Mouse (Mus musculus) ZHBTc4 (cell line): ENCODE measurements around the gene Lsm10.
A peak's percentile ranks its signal among the peaks of the same experiment; 100 is the strongest.

Source experiments
- DNase-seq: peaks from one replicate; pipeline ENCODE4 v3.0.0-alpha.2; 2011; ENCODE audit warnings: low read depth, low spot score

Lsm10 gene

DNA sequence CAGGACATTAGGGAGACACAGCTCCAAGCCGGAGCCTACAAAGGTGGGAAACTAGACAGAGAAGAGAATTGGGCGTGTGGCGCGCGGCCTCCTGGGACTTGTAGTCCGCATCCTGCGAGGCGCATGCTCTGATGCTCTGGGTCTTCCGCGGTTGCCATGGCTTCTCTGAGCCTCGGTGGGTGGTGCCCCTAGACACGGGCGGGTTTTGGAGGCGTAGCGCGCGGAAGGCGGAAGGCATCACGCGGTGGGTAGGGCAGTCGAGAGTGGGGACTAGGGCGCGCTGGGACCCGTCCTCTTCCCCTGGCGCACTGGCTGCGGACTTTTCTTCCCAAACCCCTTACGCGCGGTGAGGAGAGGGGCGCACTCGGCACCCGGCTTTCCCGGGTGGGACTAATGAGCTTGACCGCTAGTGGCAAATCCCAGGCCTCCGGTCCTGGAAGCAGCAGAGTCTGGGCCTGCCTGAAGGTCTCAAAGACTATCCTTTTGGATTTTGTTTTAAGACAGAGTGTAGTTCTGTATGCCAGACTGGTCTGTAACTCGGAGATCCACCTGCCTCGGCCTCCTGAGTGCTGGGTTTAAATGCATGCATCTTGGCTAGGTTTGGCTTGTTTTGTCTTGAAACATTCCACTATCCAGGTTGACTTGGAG is at the start of gene Lsm10:
Gene Lsm10, plus strand, starts transcription at position 160 of the 648 bp plus-strand sequence.
- DNase-seq: peak; percentile 99

DNA sequence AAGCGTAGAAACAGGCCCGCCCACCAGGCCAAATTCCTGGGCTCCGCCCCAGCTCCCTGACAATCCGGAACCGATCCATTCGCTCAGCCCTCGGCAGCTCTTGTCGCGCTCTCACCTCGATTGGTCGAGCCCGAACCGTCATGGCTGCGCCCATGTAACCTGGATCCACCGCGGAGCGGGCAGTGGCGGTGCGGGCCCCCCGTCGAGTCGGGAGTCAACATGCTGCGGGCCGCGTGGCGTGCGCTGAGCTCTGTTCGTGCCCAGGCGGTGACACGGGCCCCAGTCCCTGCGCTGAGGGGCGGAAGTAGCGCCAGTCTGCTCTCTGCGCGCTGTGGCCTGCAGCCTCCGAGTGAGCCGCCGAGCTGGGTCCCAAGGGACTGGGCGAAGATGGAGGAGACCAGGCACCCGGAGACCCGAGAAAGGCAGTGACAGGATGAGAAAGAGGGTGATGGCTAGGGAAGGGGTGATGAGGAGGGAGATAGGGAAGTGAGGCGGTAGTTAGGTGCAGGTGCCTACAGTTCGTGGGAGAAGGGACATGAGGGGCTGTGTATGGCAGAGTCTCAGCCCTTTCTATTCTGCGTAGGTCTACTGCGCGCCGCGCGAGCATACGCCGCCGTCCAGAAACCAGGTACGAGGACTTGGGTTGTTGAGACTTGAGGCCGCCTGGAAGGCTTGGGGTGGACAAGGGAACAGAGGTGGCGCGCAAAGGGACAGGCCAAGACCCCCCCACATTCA is 49.4 kb upstream of the Lsm10 start, which contains the start of gene Mrps15:
Gene Mrps15, plus strand, starts transcription at position 75 of the 735 bp plus-strand sequence.
- DNase-seq: peak; percentile 98

DNA sequence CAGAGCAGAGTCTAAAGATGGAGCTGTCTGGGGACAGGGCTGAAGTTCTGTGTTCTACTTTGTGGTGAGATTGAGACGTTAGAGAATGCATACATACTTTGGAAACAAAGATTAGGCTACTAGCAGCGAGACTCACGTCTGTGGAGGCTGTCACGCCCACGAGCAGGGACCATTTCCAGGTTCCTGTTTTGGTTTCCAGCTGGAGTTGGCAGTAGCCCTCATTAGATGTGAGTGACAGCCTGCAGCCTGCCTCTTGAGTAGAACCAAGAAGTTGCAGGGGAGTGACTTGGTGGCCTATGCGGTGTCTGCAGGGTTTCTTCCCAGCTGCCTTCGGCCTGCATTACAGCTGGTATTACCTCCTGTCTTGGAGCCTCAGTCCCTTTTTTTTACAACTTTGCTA is 44.8 kb upstream of the Lsm10 start:
- DNase-seq: no peak

DNA sequence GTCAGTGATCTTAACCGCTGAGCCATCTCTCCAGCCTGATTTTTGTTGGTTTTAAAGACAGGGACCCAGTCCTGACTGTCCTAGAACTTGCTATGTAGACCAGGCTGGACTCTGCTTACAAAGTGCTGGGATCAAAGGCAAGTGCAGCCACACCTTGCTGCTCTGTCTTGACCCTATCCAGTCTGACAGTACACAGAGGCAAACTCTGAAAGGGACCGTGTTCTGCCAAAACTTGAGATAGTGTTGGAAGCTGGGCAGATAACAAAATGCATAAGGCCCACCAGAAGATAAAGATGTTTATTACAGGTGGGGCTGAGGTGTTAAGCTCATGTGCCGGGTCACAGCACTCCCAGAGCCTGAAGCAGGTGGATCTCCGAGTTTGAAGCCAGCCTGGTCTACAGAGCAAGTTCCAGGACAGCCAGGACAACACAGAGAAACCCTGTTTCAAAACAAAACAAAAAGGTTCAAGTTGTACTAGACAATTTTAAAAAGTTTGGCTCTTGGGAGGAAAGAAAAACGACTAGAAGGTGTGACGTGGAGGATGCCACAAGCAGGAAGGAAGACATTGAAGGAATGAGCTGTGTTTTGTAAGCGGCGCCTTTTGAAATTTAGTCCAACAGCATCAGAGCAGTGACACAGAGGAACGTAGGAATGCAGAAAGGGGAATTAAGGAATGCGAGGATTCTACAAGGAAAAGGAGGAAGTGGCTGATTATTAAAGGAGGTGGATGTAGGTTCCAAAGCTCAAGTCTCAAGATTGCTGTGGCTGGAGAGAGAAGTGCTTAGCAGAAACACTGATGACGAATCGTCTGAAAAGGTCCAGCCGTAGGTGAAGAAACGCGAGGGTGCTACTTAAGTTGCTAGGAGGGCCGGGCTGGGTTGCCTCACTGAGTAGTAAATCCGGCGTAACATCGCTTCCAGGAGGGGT is 39.0 kb upstream of the Lsm10 start:
- peak; percentile 48 for DNase-seq

DNA sequence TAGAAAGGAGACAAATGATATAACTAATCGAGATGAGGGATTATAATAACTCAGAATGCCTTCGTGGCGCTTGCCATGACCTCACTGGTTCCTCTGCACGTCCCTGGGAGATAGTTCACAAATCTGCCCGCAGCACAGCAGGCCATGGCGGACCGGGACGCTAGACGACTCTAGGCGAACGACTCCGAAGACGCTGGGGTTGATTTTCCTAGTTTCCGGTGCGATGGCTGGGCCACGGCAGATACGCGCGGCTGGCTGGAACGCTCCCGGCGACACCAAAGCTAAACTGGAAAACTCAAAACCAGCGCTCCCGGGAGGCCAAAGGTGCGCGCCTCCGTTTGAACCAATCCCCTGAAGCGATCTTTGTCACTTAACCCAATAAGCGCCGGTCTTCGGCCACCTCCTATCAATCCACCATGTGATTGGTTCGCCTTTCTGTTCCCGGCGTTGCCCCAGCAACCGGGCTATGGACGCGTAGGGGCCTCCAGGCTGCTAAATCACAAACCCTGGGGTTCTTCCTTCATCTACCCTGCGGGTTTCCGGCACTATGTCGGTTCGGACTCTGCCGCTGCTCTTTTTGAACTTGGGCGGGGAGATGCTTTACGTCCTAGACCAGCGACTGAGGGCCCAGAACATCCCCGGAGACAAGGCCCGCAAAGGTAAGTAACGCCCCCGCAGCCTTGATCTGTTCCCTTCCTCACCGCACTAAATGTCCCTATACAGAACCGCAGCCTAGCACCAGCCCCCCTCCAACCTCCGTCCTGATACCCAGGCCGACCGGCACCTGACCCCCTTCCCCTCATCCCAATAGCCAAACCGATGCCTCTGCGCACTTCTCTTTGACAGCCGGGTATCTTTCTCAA is 38.1 kb upstream of the Lsm10 start, which contains the start of gene Oscp1:
Gene Oscp1, plus strand, starts transcription at position 432 of the 863 bp plus-strand sequence.
- DNase-seq: peak; percentile 96

DNA sequence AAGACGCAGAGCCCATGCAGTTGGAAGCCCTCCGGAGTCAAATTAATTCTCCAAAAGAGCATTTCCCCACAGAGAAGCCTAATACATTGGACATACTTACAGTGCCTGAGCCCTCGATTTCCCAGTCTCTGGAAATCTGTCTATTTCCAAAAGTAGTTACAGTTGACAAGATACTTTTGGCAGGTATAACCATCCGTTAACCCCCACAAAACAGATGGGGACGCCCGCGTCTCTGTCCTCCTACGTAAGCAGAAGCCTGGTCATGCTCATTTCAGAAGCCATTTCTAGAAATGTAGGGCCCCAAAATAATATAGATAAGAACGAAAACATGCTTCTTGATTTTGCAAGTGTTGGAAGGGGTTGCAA is 37.4 kb upstream of the Lsm10 start:
- no peak for DNase-seq

DNA sequence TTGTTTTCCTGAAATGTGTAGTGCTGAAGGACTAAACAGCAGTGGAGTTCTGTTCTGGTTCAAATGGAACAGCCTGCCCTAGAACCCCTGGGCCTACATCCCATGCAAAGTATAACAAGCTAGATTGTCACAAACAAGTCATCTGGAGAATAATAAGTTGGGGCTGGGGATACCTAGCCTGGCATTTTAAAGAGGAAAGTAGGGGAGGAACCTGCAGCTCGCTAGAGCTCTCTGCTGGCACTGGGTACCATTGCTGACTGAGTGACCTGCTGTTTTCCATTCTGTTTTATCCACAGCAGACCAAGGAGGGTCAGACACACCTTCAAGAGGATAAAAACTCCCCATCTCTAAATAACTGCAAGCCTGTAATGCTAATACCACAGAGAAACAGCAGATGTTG is 33.6 kb upstream of the Lsm10 start:
- peak; percentile 65 for DNase-seq

DNA sequence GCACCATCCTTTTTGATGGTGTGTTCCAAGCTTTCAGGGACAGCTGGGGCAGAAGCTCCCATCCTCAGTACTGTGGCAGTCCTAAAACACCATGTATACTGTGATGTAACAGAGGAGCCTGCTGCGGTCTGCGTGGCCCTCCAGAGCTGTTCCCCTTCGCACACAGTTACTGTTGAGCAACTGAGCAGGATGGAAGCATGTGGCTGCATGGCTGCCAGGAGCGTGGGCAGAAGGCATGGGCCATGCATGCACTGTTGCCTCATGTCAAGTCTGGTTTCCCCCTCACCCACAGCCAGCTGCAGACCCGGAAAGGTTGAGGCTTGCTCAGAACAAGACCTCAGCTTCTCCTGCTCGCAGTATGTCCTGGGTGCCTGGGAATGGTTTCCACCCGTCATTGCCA is 31.2 kb upstream of the Lsm10 start:
- DNase-seq: no peak

DNA sequence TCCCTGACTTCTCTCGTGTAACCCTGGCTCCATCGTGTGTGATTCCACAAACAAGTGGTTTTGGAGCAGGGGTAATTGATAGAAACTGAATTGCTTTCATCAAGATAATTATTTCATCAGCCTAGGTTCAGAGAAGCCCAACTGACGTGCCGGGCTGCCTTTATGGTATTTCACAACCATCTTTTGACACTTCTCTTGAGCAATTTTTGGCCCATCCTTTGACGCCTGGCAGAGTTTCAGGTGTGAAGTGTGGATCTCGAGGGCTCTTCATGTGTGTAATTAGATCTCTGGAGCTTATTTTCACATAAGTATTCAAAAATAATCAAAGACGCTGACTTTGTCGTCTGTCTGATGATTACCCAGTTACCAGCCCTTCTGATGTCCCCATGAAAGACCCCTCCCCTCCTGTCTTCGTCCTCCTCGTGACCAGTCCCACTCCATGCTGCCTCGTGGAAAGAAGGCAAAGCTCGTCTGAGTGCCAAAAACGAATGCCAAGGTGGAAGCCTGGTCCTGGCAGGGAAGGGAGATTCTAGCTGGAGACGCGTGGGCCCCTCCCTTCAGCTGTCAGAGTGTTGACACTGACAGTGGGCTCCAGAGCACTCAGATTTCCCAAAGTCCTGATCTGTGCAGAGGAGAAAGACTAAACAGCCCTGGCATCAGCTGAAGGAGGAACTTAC is 28.9 kb upstream of the Lsm10 start:
- no peak for DNase-seq

DNA sequence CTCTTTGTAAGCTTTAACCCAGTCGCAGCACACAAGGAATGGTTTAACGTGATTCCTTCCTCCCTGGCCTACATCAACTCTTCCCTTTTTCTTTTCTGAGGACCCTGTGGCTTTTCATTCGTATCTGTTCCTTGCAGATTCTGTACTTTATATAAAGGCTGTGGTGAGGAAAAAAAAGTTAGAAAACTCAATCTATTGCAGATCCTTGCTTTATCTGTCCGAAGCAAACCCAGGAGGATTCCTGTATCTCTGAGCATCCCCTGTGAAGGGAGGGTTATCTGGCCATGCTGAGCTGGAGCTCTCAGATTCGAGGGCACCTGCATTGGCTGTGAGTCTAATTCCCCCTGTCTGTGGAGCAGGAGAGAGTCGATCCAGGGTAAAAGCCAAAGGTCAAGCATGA is 27.6 kb upstream of the Lsm10 start:
- no peak for DNase-seq

DNA sequence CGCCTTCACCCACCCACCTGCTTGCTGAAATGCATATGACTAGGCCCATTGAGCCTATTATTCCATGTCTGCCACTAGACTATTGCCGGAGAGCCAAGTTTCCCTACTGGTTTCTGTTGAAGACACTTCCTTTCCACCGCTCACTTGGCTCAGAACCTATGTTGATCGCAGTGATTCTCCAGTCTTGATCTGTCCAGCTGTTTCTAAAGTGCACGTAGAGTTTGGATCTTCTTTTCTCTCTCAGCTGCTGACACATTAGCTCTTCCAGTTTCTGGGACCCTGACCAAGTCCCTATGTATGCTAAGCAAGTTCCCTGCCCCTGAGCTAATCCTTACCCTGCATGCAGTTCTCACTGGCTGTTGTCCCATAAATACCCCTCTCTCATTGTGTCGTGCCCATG is 18.6 kb upstream of the Lsm10 start:
- no peak for DNase-seq

DNA sequence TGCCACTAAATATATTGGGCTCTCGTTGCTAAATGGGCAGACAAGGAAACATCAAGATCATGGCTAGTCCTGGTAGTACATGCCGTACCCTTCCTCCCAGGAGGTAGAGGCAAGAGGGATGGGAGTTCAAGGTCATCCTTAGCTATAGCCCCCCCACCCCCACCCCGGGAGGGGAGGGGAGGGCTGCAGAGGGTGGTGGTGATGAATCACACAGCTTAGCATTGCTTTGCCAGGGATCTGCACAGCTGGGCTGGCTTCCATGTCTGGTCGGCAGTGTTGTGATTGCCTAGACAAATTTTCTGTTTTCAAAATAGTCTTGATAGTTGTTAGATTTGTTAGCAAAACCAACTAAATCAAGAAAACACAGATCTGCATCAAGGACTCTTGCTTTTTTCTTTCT is 17.2 kb upstream of the Lsm10 start:
- DNase-seq: no peak

DNA sequence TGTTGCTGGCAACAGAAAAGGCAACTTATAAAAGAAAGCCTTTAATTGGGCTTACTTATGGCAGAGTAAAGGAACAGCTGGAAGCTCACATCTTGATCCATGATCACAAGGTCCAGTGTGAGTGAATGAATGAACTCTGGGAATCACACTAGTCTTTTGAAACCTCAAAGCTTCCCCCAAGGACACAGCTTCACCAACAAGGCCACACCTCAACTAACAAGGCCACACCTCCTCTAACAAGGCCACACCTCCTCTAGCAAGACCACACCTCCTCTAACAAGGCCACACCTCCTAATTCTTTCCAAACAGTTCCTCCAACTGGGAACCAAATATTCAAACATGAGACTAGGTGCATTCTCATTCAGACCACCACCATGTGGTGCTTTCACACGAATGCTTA is 14.8 kb upstream of the Lsm10 start:
- DNase-seq: peak; percentile 80

DNA sequence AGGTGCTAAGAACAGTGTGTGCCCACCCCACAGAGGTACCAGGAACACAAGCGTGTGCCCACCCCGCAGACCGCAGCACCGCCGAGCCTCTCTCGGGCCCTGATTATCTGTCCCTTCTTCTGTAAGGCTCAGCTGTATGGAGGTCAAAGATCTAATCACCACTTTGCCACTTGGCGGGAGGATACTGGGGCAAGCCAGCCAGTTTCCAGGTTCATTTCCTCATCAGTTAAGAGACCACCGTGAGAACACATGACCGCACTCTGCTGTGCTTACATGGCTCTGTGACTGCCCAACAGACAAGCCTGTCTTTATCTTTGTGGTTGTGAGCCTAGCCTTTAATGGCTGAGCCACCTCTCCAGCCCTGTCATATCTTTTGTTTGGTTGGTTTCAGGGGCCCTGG is 13.4 kb upstream of the Lsm10 start:
- DNase-seq: no peak

DNA sequence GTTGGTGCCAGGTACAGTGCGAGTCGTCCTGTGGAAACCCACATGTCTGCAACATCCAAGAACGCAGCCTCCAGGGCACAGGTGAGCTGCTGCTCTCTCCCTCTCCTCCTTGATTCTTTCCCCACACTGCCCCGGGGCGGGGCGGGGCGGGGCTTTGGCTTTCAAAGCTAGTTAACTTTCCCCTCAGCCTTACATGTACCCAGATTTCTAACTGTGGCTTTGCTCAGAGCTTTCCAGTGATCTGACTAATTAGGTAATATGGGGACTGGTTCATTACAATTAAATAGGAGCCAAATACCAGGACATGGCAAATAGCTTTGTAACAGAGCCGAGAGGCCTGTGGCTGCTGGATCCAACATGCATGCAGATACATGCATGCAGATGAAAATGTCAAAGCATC is 12.0 kb upstream of the Lsm10 start:
- no peak for DNase-seq

DNA sequence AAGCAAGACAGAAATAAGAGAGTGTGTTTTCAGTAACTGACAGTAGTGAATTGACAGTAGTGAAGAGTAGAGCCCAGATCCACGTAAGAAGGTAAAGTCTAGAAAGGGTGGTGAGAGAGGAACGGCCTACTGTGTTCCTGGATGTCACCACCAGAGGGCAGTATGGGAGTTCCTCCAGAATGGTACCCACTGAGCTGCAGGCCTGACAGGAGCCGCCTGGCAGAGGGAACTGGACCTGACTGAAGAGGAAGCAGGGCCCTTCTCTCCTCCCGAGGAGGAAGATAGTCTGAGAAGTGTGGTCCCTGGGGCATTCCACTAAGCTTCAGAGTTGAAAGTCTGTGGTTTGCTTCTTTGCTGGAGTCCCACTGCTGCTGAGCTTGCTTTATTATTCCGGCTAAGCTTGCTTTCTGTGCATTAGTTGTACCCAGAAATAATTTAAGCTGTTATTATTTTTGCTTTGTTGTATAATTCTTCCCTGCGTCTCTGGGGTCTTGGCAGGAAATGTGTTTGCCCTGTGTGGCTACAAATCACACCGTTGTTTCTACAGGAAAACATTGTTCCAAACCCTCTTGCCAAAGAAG is 10.3 kb upstream of the Lsm10 start:
- peak; percentile 87 for DNase-seq

DNA sequence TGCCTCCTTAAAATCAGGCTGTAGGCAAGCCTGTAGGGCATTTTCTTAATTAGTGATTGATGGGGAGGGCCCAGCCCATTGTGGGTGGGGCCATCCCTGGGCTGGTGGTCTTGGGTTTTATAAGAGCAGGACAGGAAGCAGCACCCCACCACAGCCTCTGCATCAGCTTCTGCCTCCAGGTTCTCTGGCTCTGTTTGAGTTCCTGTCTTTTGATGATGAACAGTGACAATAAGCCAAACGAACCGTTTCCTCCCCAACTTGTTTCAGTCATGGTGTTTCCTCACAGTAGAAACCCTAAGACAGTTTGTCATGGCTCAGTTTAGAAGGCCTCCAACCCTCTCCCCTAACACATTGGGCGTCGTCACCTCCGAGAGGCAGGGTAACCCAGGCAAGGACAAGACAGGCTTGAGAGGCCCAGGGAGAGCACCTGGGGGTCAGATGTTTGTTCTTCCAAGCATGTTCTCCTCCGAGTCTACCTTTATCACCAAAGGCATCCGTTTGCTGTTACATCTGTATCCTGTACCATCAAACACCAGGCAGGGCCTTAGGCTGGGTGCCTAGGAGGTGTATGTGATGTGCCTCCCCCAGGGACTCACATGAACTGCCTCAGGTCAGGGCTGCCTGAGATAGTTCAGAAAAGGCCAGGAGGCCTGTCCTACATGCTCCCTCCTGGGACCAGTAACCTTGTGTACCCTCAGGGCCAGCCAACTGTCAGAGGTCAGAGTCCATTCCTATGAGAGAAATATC is 6.1 kb upstream of the Lsm10 start:
- no peak for DNase-seq

DNA sequence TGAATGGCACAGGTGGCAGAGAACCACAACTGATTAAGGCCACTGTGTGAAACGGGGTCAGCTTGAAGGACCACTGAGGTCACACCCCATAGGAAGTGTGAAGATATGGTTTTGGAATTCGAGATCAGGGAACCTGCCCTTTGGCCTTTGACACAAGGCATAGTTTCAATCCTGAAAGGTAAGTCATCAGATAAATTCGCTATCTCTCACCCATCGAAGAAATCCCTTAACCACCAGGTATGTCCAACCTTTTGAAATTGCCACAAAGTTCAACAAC is 5.6 kb upstream of the Lsm10 start:
- no peak for DNase-seq

DNA sequence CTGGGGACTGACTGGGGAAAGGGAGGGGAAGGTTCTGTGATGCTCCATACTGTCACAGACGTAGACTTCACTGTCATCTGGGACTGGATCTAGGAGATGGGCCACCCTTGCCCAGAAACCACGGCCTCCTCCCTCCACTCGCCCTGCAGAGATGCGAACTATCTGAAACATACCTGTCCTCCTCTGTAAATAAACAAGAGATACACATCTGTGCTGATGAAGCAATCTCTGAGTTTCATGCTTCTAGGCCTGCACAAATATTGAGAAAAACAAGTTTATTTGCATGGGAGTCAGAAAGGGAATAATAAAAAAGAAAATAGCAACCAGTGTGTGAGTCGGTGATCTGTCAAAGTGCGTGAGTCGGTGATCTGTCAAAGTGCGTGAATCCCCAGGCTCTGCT is 4.5 kb upstream of the Lsm10 start:
- DNase-seq: no peak
